Mouse (Mus musculus): ENCODE data around the gene Cd44.

Cd44 gene

GRCm38 (mm10) chr2:102913833-102914545 lies 12.5 kb upstream of the Cd44 start:
- DNase-seq, result no peak

GRCm38 (mm10) chr2:102912951-102913350 lies 11.5 kb upstream of the Cd44 start:
- no peak for DNase-seq

- no peak for DNase-seq
Measured at GRCm38 (mm10) chr2:102912469-102912868, 11.0 kb upstream of the Cd44 start.

GRCm38 (mm10) chr2:102909403-102909802 lies 7.9 kb upstream of the Cd44 start:
- DNase-seq, result no peak

DNA sequence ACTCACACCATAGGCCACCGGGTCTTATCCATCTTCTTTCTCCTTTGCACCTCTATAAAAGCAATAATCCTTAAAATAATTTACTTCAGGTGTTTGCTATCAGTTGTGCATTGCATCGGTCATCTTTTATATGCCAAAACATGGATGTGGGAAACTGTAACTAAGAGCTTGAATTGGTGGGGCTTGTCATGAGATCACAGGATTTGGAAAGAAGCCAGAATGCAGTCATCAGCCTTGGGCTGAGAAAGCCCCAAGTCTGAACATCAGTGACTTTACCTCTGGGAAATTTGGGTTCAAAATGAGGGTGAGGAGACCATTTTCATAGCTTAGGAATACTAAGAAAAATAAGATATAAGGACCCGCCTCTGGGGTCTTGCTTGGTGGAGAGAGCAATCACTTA lies 4.1 kb upstream of the Cd44 start:
- no peak for DNase-seq

DNA sequence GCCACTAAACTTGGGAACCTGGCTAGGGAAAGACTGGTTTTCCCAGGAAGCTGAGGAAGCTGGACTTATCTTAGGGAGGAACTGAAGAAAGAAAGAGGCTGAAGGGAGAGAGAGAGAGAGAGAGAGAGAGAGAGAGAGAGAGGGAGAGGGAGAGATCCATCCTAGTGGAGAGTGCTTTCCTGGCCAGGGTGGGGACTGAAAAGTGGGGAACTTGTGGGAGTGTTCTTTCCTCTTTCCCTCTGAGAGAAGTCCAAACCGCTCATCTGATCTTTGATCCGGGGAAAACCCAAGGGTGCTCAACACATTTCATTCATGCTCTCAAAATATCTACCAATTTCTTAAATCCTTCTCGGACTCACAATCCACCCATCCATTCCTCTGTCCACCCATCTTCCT lies 361 bp upstream of the Cd44 start:
- no peak for DNase-seq

- DNase-seq, result no peak
Measured at GRCm38 (mm10) chr2:102900230-102900721, 1.2 kb downstream of the Cd44 start.

- DNase-seq, result no peak
Measured at GRCm38 (mm10) chr2:102899238-102899637, 2.2 kb downstream of the Cd44 start.

DNA sequence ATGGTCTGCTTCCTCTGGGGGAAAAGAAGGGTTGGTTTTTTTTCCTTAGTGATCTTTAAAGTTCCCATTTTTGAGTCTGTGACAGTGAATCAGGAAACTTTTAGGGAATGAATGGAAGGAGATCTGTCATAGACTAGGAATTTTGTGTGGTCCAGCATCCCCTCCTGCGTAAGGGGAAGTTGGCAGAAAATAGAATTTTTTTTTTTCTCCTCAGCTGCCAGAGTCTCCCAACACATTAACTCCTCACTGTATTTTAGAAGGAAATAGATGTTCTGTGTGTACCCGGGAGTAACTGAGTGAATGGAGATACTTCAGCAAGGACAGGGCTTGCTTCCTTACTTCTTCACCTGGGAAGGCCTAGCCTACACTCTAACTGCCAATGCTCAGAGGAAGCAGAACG lies 2.9 kb downstream of the Cd44 start:
- no peak for DNase-seq

GRCm38 (mm10) chr2:102896154-102896553 lies 5.3 kb downstream of the Cd44 start:
- no peak for DNase-seq

- DNase-seq, result no peak
Measured at GRCm38 (mm10) chr2:102895197-102895596, 6.3 kb downstream of the Cd44 start.

DNA sequence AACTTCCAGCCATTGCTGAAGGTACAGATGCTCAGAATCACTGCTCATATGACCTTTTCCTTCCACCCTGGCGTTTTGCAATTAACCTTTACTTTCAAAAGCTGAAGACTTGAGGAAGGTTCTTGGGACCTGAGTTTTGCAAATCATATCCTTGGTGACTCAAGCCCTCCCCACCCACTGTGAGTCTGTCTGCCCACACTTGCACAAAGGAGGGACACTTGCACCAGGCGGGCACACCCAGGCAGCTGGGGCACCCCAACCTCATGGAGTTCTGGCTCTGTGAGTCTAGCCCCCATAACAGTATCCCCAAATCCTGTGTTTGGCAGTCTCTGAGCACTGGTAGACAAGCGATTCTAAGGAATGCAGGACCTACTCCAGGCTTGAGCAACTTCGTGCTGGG lies 6.7 kb downstream of the Cd44 start:
- no peak for DNase-seq

DNA sequence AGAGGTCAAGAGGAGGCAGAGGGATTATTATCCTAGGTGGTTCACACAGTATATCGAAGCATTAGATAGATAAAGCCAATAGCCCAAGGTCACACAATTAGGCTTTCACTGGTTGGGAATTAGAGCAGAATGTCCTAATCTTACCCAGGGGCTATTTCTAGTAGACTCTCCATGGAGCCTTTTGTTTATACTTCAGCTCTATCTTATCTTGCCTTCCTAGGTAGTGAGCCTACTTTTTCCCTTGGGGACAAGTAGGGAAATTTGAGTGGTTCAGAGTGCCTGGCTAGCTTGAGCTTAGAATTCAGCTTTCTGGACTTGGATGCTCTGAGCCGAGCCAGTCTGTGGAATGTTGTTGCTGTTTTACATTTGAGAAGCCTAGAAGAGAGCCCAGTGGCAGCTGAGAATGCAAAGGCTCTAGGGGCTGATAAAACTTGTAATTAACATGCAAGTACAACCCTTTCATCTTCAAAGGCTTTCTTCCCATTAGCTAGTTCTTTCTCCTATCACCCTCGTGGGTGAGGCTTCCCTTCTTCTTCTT lies 12.7 kb downstream of the Cd44 start:
- DNase-seq, result no peak

DNA sequence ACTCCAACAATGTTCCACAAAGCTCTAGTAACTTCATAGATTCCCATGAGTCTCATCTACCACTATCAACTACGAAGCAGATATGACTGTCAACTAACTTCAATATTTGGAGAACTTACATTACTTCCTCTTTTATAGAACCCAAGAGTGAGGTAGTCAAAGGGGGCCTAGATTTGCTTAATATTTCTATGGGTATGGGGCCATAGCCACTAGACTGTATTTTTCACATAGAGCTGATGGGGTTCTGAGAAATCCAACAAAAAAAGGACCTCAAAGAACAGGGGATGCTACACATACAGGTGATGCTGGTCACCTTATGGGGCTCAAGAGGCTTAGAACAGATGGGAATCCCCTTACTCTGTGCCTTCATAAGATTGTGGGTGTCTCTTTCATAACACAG lies 14.3 kb downstream of the Cd44 start:
- no peak for DNase-seq

GRCm38 (mm10) chr2:102886306-102886935 lies 15.0 kb downstream of the Cd44 start:
- DNase-seq, result no peak

GRCm38 (mm10) chr2:102882597-102883272 lies 18.7 kb downstream of the Cd44 start:
- no peak for DNase-seq

DNA sequence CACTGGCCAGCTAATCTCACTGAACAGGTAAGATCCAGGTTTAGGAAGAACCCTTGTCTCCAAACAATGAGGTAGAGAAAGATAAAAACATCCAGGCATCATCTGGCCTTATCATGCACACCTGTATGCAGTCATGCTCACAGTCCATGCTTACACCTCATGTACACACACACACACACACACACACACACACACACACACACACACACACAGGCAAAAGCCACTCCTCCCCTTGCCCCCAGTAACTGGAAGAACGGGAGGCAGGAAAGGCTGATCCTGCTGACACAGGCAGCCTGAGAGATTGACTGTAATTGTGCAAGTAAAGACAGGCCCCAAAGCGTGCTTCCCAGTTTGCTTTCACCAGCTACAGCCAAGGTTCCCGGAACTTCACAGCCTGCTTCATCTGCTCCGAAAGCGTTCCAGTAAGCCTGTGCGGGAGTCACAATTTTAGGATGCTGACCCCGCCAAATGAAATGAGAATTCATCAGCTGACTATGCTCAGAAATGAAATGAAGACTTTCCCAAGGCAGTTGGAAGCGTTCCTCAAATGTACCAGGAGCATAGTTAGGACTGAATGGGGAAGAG lies 19.4 kb downstream of the Cd44 start:
- no peak for DNase-seq

DNA sequence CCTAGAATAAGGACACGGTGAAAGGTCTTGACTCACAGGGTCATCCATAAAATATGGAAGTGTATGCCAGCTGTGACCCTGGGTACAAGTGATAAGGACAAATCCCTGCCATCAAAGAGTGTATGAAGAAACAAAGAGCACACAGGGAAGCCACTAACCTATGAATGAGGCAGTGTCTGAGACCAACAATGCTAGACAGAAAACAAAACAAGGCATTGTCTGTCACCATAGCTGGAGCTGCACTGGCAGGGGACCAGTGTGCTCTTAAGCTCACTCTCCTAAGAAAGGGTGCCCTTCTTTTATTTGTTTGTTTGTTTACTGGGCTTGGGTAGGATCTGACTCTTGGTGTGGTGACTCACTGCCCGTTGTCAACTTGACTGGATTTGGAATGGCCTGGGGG lies 23.0 kb downstream of the Cd44 start:
- DNase-seq, result no peak

- DNase-seq, result no peak
Measured at GRCm38 (mm10) chr2:102877463-102877862, 24.0 kb downstream of the Cd44 start.

- DNase-seq, result no peak
Measured at GRCm38 (mm10) chr2:102876141-102876540, 25.3 kb downstream of the Cd44 start.

- no peak for DNase-seq
Measured at GRCm38 (mm10) chr2:102873848-102874247, 27.6 kb downstream of the Cd44 start.

GRCm38 (mm10) chr2:102873194-102873593 lies 28.3 kb downstream of the Cd44 start:
- DNase-seq, result no peak

DNA sequence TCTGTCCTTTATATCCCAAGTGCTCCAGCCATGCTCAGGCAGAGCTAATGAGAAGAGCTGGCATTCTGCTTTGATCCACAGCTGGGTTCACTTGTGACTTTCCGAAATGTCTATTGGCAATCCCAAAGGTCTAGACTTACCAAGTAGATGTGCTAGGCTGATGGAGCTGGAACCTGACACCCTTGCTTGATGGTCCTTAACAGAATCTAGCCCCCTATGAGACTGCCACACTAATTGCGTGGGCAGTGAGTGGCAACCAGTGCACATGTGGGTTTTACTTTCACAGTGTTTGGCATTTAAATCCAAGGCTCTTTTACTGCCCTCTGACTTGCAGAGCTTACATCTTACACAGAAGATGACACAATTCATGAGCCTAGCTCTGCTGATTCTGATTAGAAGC lies 29.0 kb downstream of the Cd44 start:
- DNase-seq, result no peak
